Mouse (Mus musculus): ENCODE measurements around the gene Prrt2.
A peak's percentile ranks its signal among the peaks of the same experiment; 100 is the strongest.

The Prrt2 gene

GRCm38 (mm10) chr7:127020901-127021562, at the start of gene Prrt2, which contains the start of gene Gm42742:
Prrt2 (minus strand) TSS chr7:127021211.
Gm42742 (minus strand) TSS chr7:127021097.
- peak; percentile 73 for DNase-seq (ENCODE audit: low spot score)

- no peak for DNase-seq (ENCODE audit: low spot score)
These were observed 45.3 kb upstream of the Prrt2 start for GRCm38 (mm10) chr7:127066317-127066716.

GRCm38 (mm10) chr7:127065538-127065937, 44.5 kb upstream of the Prrt2 start:
- DNase-seq (ENCODE audit: low spot score) = no peak

- no peak for DNase-seq (ENCODE audit: low spot score)
These were observed 34.1 kb upstream of the Prrt2 start for GRCm38 (mm10) chr7:127055026-127055585.

- DNase-seq (ENCODE audit: low spot score) = peak; percentile 90
These were observed 21.1 kb upstream of the Prrt2 start, which contains the start of gene Kif22 for GRCm38 (mm10) chr7:127041851-127042672. Kif22 (minus strand) TSS chr7:127042471.

- DNase-seq (ENCODE audit: low spot score) = no peak
These were observed 10.2 kb upstream of the Prrt2 start for GRCm38 (mm10) chr7:127031244-127031643.

GRCm38 (mm10) chr7:127030172-127030571, 9.2 kb upstream of the Prrt2 start:
- DNase-seq (ENCODE audit: low spot score) = no peak

GRCm38 (mm10) chr7:127027885-127028284, 6.9 kb upstream of the Prrt2 start:
- DNase-seq (ENCODE audit: low spot score) = no peak

- DNase-seq (ENCODE audit: low spot score) = peak; percentile 100
These were observed 6.1 kb upstream of the Prrt2 start, which contains the start of gene Maz for GRCm38 (mm10) chr7:127026984-127027726. Maz (minus strand) TSS chr7:127027037.

- DNase-seq (ENCODE audit: low spot score) = no peak
These were observed 5.6 kb upstream of the Prrt2 start for GRCm38 (mm10) chr7:127026616-127026983.

- peak; percentile 89 for DNase-seq (ENCODE audit: low spot score)
These were observed 5.2 kb upstream of the Prrt2 start for GRCm38 (mm10) chr7:127026161-127026600.

- DNase-seq (ENCODE audit: low spot score) = peak; percentile 50
These were observed 4.6 kb upstream of the Prrt2 start for GRCm38 (mm10) chr7:127025556-127026160.

GRCm38 (mm10) chr7:127024755-127025555, 3.9 kb upstream of the Prrt2 start:
- peak; percentile 90 for DNase-seq (ENCODE audit: low spot score)

GRCm38 (mm10) chr7:127023896-127024690, 3.1 kb upstream of the Prrt2 start:
- no peak for DNase-seq (ENCODE audit: low spot score)

- no peak for DNase-seq (ENCODE audit: low spot score)
These were observed 2.3 kb upstream of the Prrt2 start for GRCm38 (mm10) chr7:127023272-127023691.

- DNase-seq (ENCODE audit: low spot score) = no peak
These were observed 1.7 kb upstream of the Prrt2 start for GRCm38 (mm10) chr7:127022528-127023271.

GRCm38 (mm10) chr7:127021563-127022527, 834 bp upstream of the Prrt2 start:
- DNase-seq (ENCODE audit: low spot score) = no peak

- DNase-seq (ENCODE audit: low spot score) = no peak
These were observed 520 bp downstream of the Prrt2 start for GRCm38 (mm10) chr7:127020491-127020890.

All from yolk sac, embryonic 10.5 days (tissue).